Mouse (Mus musculus) testis, adult 2 months (tissue): ENCODE data around the gene Nkd2.

Experiments used
- CTCF ChIP-seq: fragments of 200-500 bp; IDR thresholded peaks from 2 replicates; pipeline ENCODE4 v1.5.1; 2012; ENCODE audit warnings: low read depth, mild to moderate bottlenecking, inconsistent platforms, low read length, moderate library complexity; ENCODE audit not compliant: control insufficient read depth, insufficient read depth, insufficient replicate concordance
- POLR2A ChIP-seq: fragments of 200-500 bp; IDR thresholded peaks from 2 replicates; pipeline ENCODE4 v1.6.1; 2012; ENCODE audit warnings: low read depth, mild to moderate bottlenecking, inconsistent platforms, low read length, moderate library complexity; ENCODE audit not compliant: control insufficient read depth

DNA sequence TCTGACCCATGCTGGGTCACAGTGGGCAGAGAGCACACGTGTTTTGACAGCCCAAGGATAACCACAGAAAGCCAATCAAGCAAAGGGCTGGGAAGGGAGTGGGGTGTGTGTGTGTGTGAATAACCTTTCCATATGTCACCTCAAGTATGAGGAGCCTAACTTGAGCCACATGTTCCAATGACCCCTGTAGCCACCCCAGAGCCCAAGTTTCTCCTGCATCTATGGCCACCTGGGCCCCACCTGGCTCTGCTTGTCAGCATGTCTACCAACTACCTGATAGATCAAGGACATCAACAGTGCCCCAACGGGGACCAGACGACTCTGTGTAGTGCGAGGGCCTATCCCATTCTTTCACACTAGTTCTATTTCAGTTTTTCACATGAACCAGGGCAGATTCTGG is 7.7 kb downstream of the Nkd2 start:
- TF ChIP-seq POLR2A (no peak), CTCF (no peak)
